13 mouse cellular contexts compared by ENCODE assay signal in genomic region chr1:95315981-95316380, GRCm38 (mm10). TPM values are rescaled to one million over a fixed set of nuclear protein-coding genes. Genes with fewer than 3 reads are reported as not detected.
DNase-seq lines count a peak whose midpoint lies in the region; ATAC-seq and TF ChIP-seq lines count a peak whose summit lies in the region.
"Had no signal": no experiment of that assay in that cellular context is flagged by ENCODE, and none has a peak within 500 bp of the region (broad histone marks: within the 10 kb centered on the region; RNA-seq: fewer than 3 reads in every experiment).

No protein-coding gene starts in this region.

- H3K4me2 ChIP-seq in forebrain, postnatal 0 days (ENCODE audit: low read depth), result no peak overlapping the region
- no peak overlapping the region for H3K4me2 ChIP-seq in forebrain, embryonic 11.5 days (ENCODE audit: low read depth, low read length, severe bottlenecking)
- H3K4me2 ChIP-seq: embryonic facial prominence, embryonic 15.5 days; heart, embryonic 15.5 days had no signal

- peak; percentile 27; the same call in 1 of the 2 replicates for ATAC-seq in forebrain, postnatal 0 days
- no peak for ATAC-seq in forebrain, embryonic 11.5 days (replicated peaks; ENCODE audit: low FRiP score)

- DNase-seq in forebrain, postnatal 0 days, result peak; percentile 69
- DNase-seq in forebrain, embryonic 11.5 days (ENCODE audit: low spot score), result no peak
- peak; percentile 10 for DNase-seq in retina, postnatal 1 day
- DNase-seq in retina, embryonic 14.5 days (ENCODE audit: low spot score), result no peak
- peak; percentile 32 to 49 for DNase-seq in left cerebral cortex, adult 18-20 months (ENCODE audit: low spot score in 2 of 2)
- peak; percentile 87 for DNase-seq in telencephalon, adult 2 months (ENCODE audit: low read depth, low spot score)
- no peak for DNase-seq in liver
- DNase-seq in gastrocnemius, adult 8-10 months (ENCODE audit: low spot score in 2 of 2), result no peak
- DNase-seq: kidney, adult 8-10 months had no signal

- no peaks in the 10 kb centered on the region for H3K9me3 ChIP-seq in forebrain, postnatal 0 days (ENCODE audit: low read length)
- H3K9me3 ChIP-seq in forebrain, embryonic 11.5 days (ENCODE audit: control insufficient read depth, low read length), result no peaks in the 10 kb centered on the region
- H3K9me3 ChIP-seq: embryonic facial prominence, embryonic 15.5 days; heart, embryonic 15.5 days; limb, embryonic 10.5 days had no signal

- TF ChIP-seq CTCF in forebrain, postnatal 0 days (IDR thresholded peaks at IDR 0.05; ENCODE audit: low read depth), result no peak

- H3K9ac ChIP-seq in forebrain, postnatal 0 days, result no peak overlapping the region
- no peak overlapping the region for H3K9ac ChIP-seq in forebrain, embryonic 11.5 days (ENCODE audit: low read length)
- H3K9ac ChIP-seq: embryonic facial prominence, embryonic 15.5 days; heart, embryonic 15.5 days had no signal

- H3K36me3 ChIP-seq in forebrain, postnatal 0 days (ENCODE audit: insufficient read depth), result no peaks in the 10 kb centered on the region
- no peaks in the 10 kb centered on the region for H3K36me3 ChIP-seq in forebrain, embryonic 11.5 days (ENCODE audit: control insufficient read depth, insufficient read depth, low read length)
- H3K36me3 ChIP-seq: embryonic facial prominence, embryonic 15.5 days; heart, embryonic 15.5 days; limb, embryonic 10.5 days had no signal

- H3K4me3 ChIP-seq in forebrain, postnatal 0 days (ENCODE audit: low read depth, low read length), result no peak overlapping the region
- no peak overlapping the region for H3K4me3 ChIP-seq in forebrain, embryonic 11.5 days (ENCODE audit: low read depth, low read length)
- H3K4me3 ChIP-seq: embryonic facial prominence, embryonic 15.5 days; heart, embryonic 15.5 days; limb, embryonic 10.5 days had no signal

- H3K4me1 ChIP-seq in forebrain, postnatal 0 days (ENCODE audit: insufficient read depth), result 0 out of 2 replicates have a peak, but pooled peaks cover 4% of the 10 kb centered on the region
- peaks cover 4% of the 10 kb centered on the region; the same call in 1 of the 2 replicates for H3K4me1 ChIP-seq in forebrain, embryonic 11.5 days (replicated peaks; ENCODE audit: control insufficient read depth, insufficient read depth, low read length)

- H3K27ac ChIP-seq in forebrain, postnatal 0 days (ENCODE audit: low read depth, low read length), result no peak overlapping the region
- no peak overlapping the region for H3K27ac ChIP-seq in forebrain, embryonic 11.5 days (ENCODE audit: low read depth, low read length)
- H3K27ac ChIP-seq: embryonic facial prominence, embryonic 15.5 days; heart, embryonic 15.5 days; limb, embryonic 10.5 days; macrophage had no signal

- no peaks in the 10 kb centered on the region for H3K27me3 ChIP-seq in forebrain, postnatal 0 days (ENCODE audit: insufficient read depth, low read length)
- no peaks in the 10 kb centered on the region for H3K27me3 ChIP-seq in forebrain, embryonic 11.5 days (ENCODE audit: control insufficient read depth, insufficient read depth, low read length)
- H3K27me3 ChIP-seq: embryonic facial prominence, embryonic 15.5 days; heart, embryonic 15.5 days had no signal

- 56% methylated on average over 6 of the region's 6 CpGs for whole genome bisulfite sequencing in forebrain, postnatal 0 days
- WGBS in forebrain, embryonic 11.5 days, result 91% methylated on average over 6 of the region's 6 CpGs

RNA-seq across cellular contexts. Expression of gene Fam174a, which starts 2.6 kb away (rescaled TPM):
- total RNA-seq in forebrain, postnatal 0 days (2014; rRNA removed), result 20.8 and 25.7 TPM in 2 replicates
- polyA plus RNA-seq in forebrain, postnatal 0 days (2015; fragmentation: Nextera tagmentation; extraction: Ambion mirVana), result 26.1 and 30.0 TPM in 2 replicates
- 19.2 and 20.0 TPM in 2 replicates for polyA plus RNA-seq in forebrain, embryonic 11.5 days (2014; fragmentation: Nextera tagmentation; extraction: Ambion mirVana)
- total RNA-seq in left cerebral cortex, adult 18-20 months (2021), result 10 to 100 TPM; 41.4 to 41.7 TPM
- total RNA-seq in gastrocnemius, adult 8-10 months (2022), result 10 to 100 TPM; 34.8 to 41.4 (median 38.1) TPM

Comparison
In these comparisons a context has a peak if more than half of its experiments do, and no peak if none do; other contexts are left out.
1. DNase-seq: peak in forebrain, postnatal 0 days (single experiment), retina, postnatal 1 day (single experiment), left cerebral cortex, adult 18-20 months (2 of 2) and telencephalon, adult 2 months (single experiment); none in forebrain, embryonic 11.5 days (single experiment), retina, embryonic 14.5 days (single experiment), liver (single experiment) and gastrocnemius, adult 8-10 months (0 of 2).